Mouse (Mus musculus): ENCODE results near the gene Wwox. TPM values are rescaled to one million over a fixed set of nuclear protein-coding genes. Genes with fewer than 3 reads are reported as not detected.

The Wwox gene
- polyA plus RNA-seq, 1 experiment from 2014 or later, result 20.0 TPM

GRCm38 (mm10) chr8:115267196-115267595 lies 827.7 kb downstream of the Wwox start:
- Histone ChIP-seq H3K4me1 (no peaks in the 10 kb centered on the region), H3K36me3 (no peaks in the 10 kb centered on the region), H3K4me3 (no peak overlapping the region), H3K27ac (no peak overlapping the region), H3K4me2 (no peak overlapping the region), H3K27me3 (no peaks in the 10 kb centered on the region), H3K9ac (no peak overlapping the region), H3K9me3 (no peaks in the 10 kb centered on the region)
- 61% methylated on average over 11 of the region's 11 CpGs for WGBS
- ATAC-seq (ENCODE audit: borderline replicate concordance, extremely low read depth, low FRiP score, low TSS enrichment), result no peak

DNA sequence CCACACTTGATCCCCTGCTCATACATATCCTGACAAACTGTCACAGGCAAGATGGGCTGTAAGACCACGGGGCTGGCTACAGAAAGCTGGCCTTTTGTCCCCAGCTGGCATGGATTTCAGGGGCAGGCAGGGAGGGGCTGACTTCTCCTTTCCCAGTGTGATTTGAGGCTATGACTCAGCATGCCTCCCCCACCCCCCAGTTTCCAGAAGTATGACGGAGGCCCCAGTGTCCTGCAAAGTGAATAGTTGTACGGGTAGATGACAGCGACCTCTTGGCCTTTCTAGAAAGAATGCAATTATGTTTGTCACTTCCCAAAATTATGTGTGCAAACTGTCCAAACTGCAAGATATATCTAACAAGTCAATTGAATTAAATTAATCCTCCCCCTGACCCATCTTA lies 830.1 kb downstream of the Wwox start:
- H3K4me3 ChIP-seq, result no peak overlapping the region
- no peak overlapping the region for H3K4me2 ChIP-seq
- ATAC-seq (ENCODE audit: borderline replicate concordance, extremely low read depth, low FRiP score, low TSS enrichment), result no peak
- H3K4me1 ChIP-seq, result 0 out of 2 replicates have a peak, but pooled peaks cover 3% of the 10 kb centered on the region
- 54% methylated on average over 4 of the region's 4 CpGs for WGBS
- no peaks in the 10 kb centered on the region for H3K36me3 ChIP-seq
- H3K27me3 ChIP-seq, result no peaks in the 10 kb centered on the region
- no peaks in the 10 kb centered on the region for H3K9me3 ChIP-seq
- no peak overlapping the region for H3K9ac ChIP-seq
- no peak overlapping the region for H3K27ac ChIP-seq

- H3K4me3 ChIP-seq, result no peak overlapping the region
- no peak overlapping the region for H3K9ac ChIP-seq
- H3K27me3 ChIP-seq, result no peaks in the 10 kb centered on the region
- WGBS, result 75% methylated on average over 6 of the region's 6 CpGs
- H3K27ac ChIP-seq, result no peak overlapping the region
- no peaks in the 10 kb centered on the region for H3K9me3 ChIP-seq
- 0 out of 2 replicates have a peak, but pooled peaks cover 3% of the 10 kb centered on the region for H3K4me1 ChIP-seq
- no peaks in the 10 kb centered on the region for H3K36me3 ChIP-seq
- no peak for ATAC-seq (ENCODE audit: borderline replicate concordance, extremely low read depth, low FRiP score, low TSS enrichment)
- H3K4me2 ChIP-seq, result no peak overlapping the region
These were observed 834.5 kb downstream of the Wwox start for GRCm38 (mm10) chr8:115273976-115274375.

- Histone ChIP-seq H3K4me2 (no peak overlapping the region), H3K27me3 (no peaks in the 10 kb centered on the region), H3K9me3 (no peaks in the 10 kb centered on the region), H3K36me3 (no peaks in the 10 kb centered on the region), H3K4me1 (0 out of 2 replicates have a peak, but pooled peaks cover 3% of the 10 kb centered on the region), H3K4me3 (no peak overlapping the region), H3K27ac (no peak overlapping the region), H3K9ac (no peak overlapping the region)
- WGBS, result 66% methylated on average over 2 of the region's 2 CpGs
- ATAC-seq (ENCODE audit: borderline replicate concordance, extremely low read depth, low FRiP score, low TSS enrichment), result no peak
These were observed 836.8 kb downstream of the Wwox start for GRCm38 (mm10) chr8:115276281-115276680.

DNA sequence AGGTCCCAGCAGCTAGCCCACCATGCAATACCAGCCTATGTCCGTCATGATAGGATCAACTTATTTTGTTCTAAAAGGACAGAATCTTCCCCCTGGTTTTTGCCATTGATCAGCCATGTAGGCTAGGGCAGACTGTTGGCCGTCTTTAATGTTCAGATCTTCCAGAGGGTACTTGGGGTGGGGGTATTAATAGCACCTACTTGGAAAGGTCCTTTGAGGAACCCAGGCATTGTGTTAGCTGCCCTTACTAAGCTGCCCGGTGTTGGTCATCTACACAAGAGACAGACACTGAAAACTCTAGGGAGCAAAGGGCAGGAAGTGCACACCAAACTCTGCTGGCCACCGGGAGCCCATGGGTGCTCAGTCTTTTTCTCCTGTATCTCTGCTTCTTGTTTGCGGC lies 838.8 kb downstream of the Wwox start:
- no peak overlapping the region for H3K27ac ChIP-seq
- no peaks in the 10 kb centered on the region for H3K27me3 ChIP-seq
- no peak overlapping the region for H3K4me3 ChIP-seq
- no peak overlapping the region for H3K9ac ChIP-seq
- H3K9me3 ChIP-seq, result no peaks in the 10 kb centered on the region
- no peaks in the 10 kb centered on the region for H3K36me3 ChIP-seq
- WGBS, result 86% methylated on average over 5 of the region's 5 CpGs
- H3K4me2 ChIP-seq, result no peak overlapping the region
- 0 out of 2 replicates have a peak, but pooled peaks cover 3% of the 10 kb centered on the region for H3K4me1 ChIP-seq
- no peak for ATAC-seq (ENCODE audit: borderline replicate concordance, extremely low read depth, low FRiP score, low TSS enrichment)

DNA sequence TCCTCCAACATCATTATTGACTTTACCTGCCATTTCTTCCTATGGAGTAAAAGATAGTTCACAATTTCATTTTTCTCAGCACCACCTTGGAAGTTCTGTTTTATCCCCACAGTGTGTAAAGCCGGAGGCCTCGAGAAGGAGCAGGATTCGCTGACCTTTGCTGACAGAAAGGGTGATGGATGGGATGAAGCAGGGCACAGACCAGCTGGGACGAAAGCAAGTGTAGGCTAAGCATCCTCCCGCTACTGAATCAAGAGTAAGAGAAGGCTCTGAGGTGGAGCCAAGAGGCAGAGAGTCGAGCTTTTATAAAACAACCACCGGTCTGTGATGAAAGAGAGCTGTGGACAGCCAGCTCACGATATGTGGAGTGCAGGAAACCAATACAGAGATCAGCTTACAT lies 850.8 kb downstream of the Wwox start:
- ATAC-seq (ENCODE audit: borderline replicate concordance, extremely low read depth, low FRiP score, low TSS enrichment), result no peak

DNA sequence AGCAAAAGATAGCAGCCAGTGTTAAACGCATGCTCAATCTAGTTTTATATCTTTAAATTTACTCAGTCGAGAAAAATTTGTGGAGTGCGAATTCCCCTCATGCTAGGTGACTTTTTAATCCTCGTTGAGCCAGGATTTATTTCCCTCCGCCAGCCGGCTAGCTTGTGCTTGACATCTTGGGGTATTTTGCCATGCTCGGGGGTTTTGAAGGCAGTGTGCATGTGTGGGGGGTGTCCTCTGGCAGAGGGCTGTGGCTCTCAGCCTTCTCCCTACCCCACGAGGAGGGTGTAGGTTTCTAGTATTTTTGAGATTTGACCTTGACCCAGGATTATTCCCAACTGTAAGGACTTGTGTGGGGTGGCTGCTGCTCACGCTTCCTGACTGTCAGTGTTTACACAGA lies 857.3 kb downstream of the Wwox start:
- Histone ChIP-seq H3K9ac (no peak overlapping the region), H3K4me3 (no peak overlapping the region), H3K4me2 (no peak overlapping the region), H3K27ac (no peak overlapping the region), H3K4me1 (no peaks in the 10 kb centered on the region), H3K36me3 (no peaks in the 10 kb centered on the region), H3K27me3 (no peaks in the 10 kb centered on the region), H3K9me3 (0 out of 2 replicates have a peak, but pooled peaks cover 2% of the 10 kb centered on the region)
- no peak for ATAC-seq (ENCODE audit: borderline replicate concordance, extremely low read depth, low FRiP score, low TSS enrichment)
- 34% methylated on average over 9 of the region's 9 CpGs for WGBS

More for the DNA sequence above, 850.8 kb downstream of the Wwox start:
- Histone ChIP-seq H3K36me3 (no peaks in the 10 kb centered on the region), H3K4me3 (no peak overlapping the region), H3K27ac (no peak overlapping the region), H3K9ac (no peak overlapping the region), H3K4me2 (no peak overlapping the region), H3K27me3 (no peaks in the 10 kb centered on the region), H3K9me3 (0 out of 2 replicates have a peak, but pooled peaks cover 2% of the 10 kb centered on the region), H3K4me1 (no peaks in the 10 kb centered on the region)
- WGBS, result 16% methylated on average over 8 of the region's 8 CpGs

DNA sequence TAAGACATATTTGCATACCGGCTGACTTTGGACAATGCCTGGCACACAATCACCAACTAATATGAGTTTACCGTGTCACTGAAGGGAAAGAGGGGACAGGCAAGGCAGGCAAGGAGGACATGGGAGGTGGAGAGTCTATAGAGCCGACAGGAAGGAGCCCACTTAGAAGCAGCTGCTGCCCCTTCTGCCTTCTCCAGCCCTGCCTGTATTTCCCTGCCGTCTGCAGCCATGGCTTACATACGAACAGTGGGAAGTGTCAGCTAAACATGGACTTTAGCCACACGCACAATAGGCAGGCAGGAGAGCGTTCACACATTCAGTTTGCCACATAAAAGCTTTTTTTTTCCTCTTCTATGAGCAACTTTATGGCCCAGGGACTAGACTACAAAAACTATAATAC lies 863.0 kb downstream of the Wwox start:
- Histone ChIP-seq H3K27ac (no peak overlapping the region), H3K9me3 (no peaks in the 10 kb centered on the region), H3K36me3 (no peaks in the 10 kb centered on the region), H3K27me3 (no peaks in the 10 kb centered on the region), H3K4me3 (no peak overlapping the region), H3K4me2 (no peak overlapping the region), H3K9ac (no peak overlapping the region), H3K4me1 (0 out of 2 replicates have a peak, but pooled peaks cover 4% of the 10 kb centered on the region)
- no peak for ATAC-seq (ENCODE audit: borderline replicate concordance, extremely low read depth, low FRiP score, low TSS enrichment)
- 53% methylated on average over 7 of the region's 7 CpGs for WGBS

GRCm38 (mm10) chr8:115307412-115307811 lies 868.0 kb downstream of the Wwox start:
- 0 out of 2 replicates have a peak, but pooled peaks cover 7% of the 10 kb centered on the region for H3K4me1 ChIP-seq
- H3K27ac ChIP-seq, result no peak overlapping the region
- H3K4me3 ChIP-seq, result no peak overlapping the region
- H3K36me3 ChIP-seq, result no peaks in the 10 kb centered on the region
- 35% methylated on average over 4 of the region's 4 CpGs for WGBS
- no peak for ATAC-seq (ENCODE audit: borderline replicate concordance, extremely low read depth, low FRiP score, low TSS enrichment)
- H3K4me2 ChIP-seq, result no peak overlapping the region
- no peak overlapping the region for H3K9ac ChIP-seq
- no peaks in the 10 kb centered on the region for H3K9me3 ChIP-seq
- H3K27me3 ChIP-seq, result no peaks in the 10 kb centered on the region

GRCm38 (mm10) chr8:115311003-115311402 lies 871.5 kb downstream of the Wwox start:
- no peak overlapping the region for H3K9ac ChIP-seq
- 0 out of 2 replicates have a peak, but pooled peaks cover 7% of the 10 kb centered on the region for H3K4me1 ChIP-seq
- H3K9me3 ChIP-seq, result no peaks in the 10 kb centered on the region
- H3K36me3 ChIP-seq, result no peaks in the 10 kb centered on the region
- ATAC-seq (ENCODE audit: borderline replicate concordance, extremely low read depth, low FRiP score, low TSS enrichment), result no peak
- H3K27ac ChIP-seq, result no peak overlapping the region
- H3K4me3 ChIP-seq, result no peak overlapping the region
- 80% methylated on average over 6 of the region's 6 CpGs for WGBS
- no peak overlapping the region for H3K4me2 ChIP-seq
- no peaks in the 10 kb centered on the region for H3K27me3 ChIP-seq

DNA sequence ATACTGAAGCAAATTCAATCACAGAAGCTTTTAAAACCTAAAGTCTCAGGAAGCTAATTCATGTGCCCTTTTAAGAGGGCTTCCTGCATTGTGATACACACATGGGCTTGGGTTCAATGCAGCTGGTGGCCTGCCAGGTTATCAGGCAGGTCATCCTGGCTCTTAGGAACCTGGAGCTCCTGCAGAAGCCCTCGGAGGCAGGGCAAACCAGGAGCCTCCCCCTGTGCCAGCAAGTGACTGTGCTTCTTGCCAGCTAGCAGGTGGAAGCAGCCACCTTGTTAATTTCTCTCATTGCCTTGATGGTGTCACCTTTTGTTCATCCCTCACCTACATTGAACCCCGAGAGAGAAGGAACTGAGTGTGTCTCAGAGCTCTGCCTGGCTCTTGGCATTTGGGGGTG lies 872.9 kb downstream of the Wwox start:
- Histone ChIP-seq H3K36me3 (no peaks in the 10 kb centered on the region), H3K4me2 (no peak overlapping the region), H3K27ac (no peak overlapping the region), H3K27me3 (no peaks in the 10 kb centered on the region), H3K4me1 (0 out of 2 replicates have a peak, but pooled peaks cover 5% of the 10 kb centered on the region), H3K4me3 (no peak overlapping the region), H3K9me3 (no peaks in the 10 kb centered on the region), H3K9ac (no peak overlapping the region)
- WGBS, result 58% methylated on average over 2 of the region's 2 CpGs
- no peak for ATAC-seq (ENCODE audit: borderline replicate concordance, extremely low read depth, low FRiP score, low TSS enrichment)

GRCm38 (mm10) chr8:115322501-115322900 lies 883.0 kb downstream of the Wwox start:
- Histone ChIP-seq H3K36me3 (no peaks in the 10 kb centered on the region), H3K4me1 (peaks cover 17% of the 10 kb centered on the region), H3K4me2 (no peak overlapping the region), H3K27me3 (no peaks in the 10 kb centered on the region), H3K4me3 (no peak overlapping the region), H3K9ac (no peak overlapping the region), H3K9me3 (no peaks in the 10 kb centered on the region), H3K27ac (peak overlapping the region; percentile 35; the same call in 1 of the 2 replicates)
- peak; percentile 46; the same call in 1 of the 2 replicates for ATAC-seq (ENCODE audit: borderline replicate concordance, extremely low read depth, low FRiP score, low TSS enrichment)
- 54% methylated on average over 5 of the region's 5 CpGs for WGBS

- H3K9me3 ChIP-seq, result no peaks in the 10 kb centered on the region
- no peak overlapping the region for H3K9ac ChIP-seq
- 68% methylated on average over 11 of the region's 11 CpGs for WGBS
- H3K4me1 ChIP-seq, result peaks cover 13% of the 10 kb centered on the region; the same call in 1 of the 2 replicates
- no peaks in the 10 kb centered on the region for H3K27me3 ChIP-seq
- no peak for ATAC-seq (ENCODE audit: borderline replicate concordance, extremely low read depth, low FRiP score, low TSS enrichment)
- no peak overlapping the region for H3K4me2 ChIP-seq
- H3K4me3 ChIP-seq, result no peak overlapping the region
- H3K36me3 ChIP-seq, result no peaks in the 10 kb centered on the region
- H3K27ac ChIP-seq, result no peak overlapping the region
These were observed 891.2 kb downstream of the Wwox start for GRCm38 (mm10) chr8:115330671-115331070.
